Mouse (Mus musculus): ENCODE measurements around the gene Card14.

DNA sequence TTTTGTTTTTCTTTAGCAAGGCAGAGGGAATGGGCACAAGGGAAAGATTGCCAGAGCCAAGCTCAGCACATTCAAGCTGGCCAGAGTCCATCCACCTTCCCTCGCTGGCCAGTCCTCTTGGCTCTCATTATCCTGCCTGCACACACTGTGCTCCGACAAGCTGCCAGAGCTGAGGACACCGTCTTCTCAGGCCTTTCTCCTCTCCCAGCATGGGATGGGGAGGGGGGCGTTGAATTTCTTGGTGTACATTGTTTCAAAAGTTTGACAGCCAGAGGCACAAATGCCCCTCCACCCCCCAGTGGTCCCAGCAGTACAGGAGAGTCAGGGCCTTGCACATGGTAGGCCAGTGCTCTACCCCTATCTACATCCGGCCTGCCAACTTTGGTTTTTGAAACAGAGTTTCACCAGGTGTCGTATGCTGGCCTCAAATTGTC, 40.3 kb upstream of the Card14 start:
- TF ChIP-seq POLR2A (IDR thresholded peaks at IDR 0.05; ENCODE audit: low read depth, low read length): no peak
- no peak for TF ChIP-seq HCFC1 (IDR thresholded peaks at IDR 0.05; ENCODE audit: low read depth, low read length)
- TF ChIP-seq ZKSCAN1 (IDR thresholded peaks at IDR 0.05; ENCODE audit: borderline replicate concordance, low read depth, low read length): no peak
- TF ChIP-seq USF2 (conservative IDR thresholded peaks at IDR 0.05; ENCODE audit: low read depth, low read length): no peak
- TF ChIP-seq ZC3H11A (IDR thresholded peaks at IDR 0.05; ENCODE audit: low read depth, low read length): no peak
- no peak for TF ChIP-seq BHLHE40 (IDR thresholded peaks at IDR 0.05; ENCODE audit: low read depth, low read length)
- TF ChIP-seq MEF2A (IDR thresholded peaks at IDR 0.05; ENCODE audit: borderline replicate concordance, low read depth, low read length): no peak

Measured in CH12.LX (cell line).